Comparison of ENCODE assay signal across 13 mouse cellular contexts in genomic region chr9:115548722-115549349, GRCm38 (mm10).
DNase-seq lines count a peak whose midpoint lies in the region; ATAC-seq and TF ChIP-seq lines count a peak whose summit lies in the region.
"Had no signal": no experiment of that assay in that cellular context is flagged by ENCODE, and none has a peak within 500 bp of the region (broad histone marks: within the 10 kb centered on the region; RNA-seq: fewer than 3 reads in every experiment).

No protein-coding gene starts in this region.

- no peaks in the 10 kb centered on the region for H3K27me3 ChIP-seq in kidney, embryonic 14.5 days (ENCODE audit: control insufficient read depth, insufficient read depth, low read length)
- H3K27me3 ChIP-seq in small intestine, adult 2 months (ENCODE audit: control insufficient read depth, insufficient read depth, low read length), result no peaks in the 10 kb centered on the region
- H3K27me3 ChIP-seq in midbrain, embryonic 11.5 days (ENCODE audit: control insufficient read depth, insufficient read depth, low read length), result no peaks in the 10 kb centered on the region
- H3K27me3 ChIP-seq: Patski had no signal

- TF ChIP-seq CTCF in small intestine, adult 2 months (IDR thresholded peaks at IDR 0.05; ENCODE audit: extremely low read depth, insufficient read length, insufficient replicate concordance, low read depth, low read length), result no peak

- H3K27ac ChIP-seq in kidney, embryonic 14.5 days (ENCODE audit: low read depth, low read length), result no peak overlapping the region
- H3K27ac ChIP-seq in small intestine, adult 2 months (ENCODE audit: insufficient read depth, low read depth, low read length), result no peak overlapping the region
- H3K27ac ChIP-seq in midbrain, embryonic 11.5 days (ENCODE audit: low read depth, low read length), result no peak overlapping the region
- H3K27ac ChIP-seq: gastrocnemius, adult 2 months; macrophage had no signal

- H3K4me3 ChIP-seq in kidney, embryonic 14.5 days (ENCODE audit: low read length), result no peak overlapping the region
- peak overlapping the region; percentile 41; the same call in 1 of the 2 replicates for H3K4me3 ChIP-seq in small intestine, adult 2 months (ENCODE audit: low read depth, low read length)
- H3K4me3 ChIP-seq in midbrain, embryonic 11.5 days (ENCODE audit: low read depth, low read length), result no peak overlapping the region
- H3K4me3 ChIP-seq: gastrocnemius, adult 2 months had no signal

- H3K9me3 ChIP-seq in kidney, embryonic 14.5 days (ENCODE audit: control insufficient read depth, low read length), result no peaks in the 10 kb centered on the region
- no peaks in the 10 kb centered on the region for H3K9me3 ChIP-seq in midbrain, embryonic 11.5 days (ENCODE audit: control insufficient read depth, low read length)

- peaks cover 11% of the 10 kb centered on the region; the same call in 1 of the 2 replicates for H3K4me1 ChIP-seq in kidney, embryonic 14.5 days (ENCODE audit: control insufficient read depth, insufficient read depth, low read length)
- H3K4me1 ChIP-seq in small intestine, adult 2 months (ENCODE audit: control insufficient read depth, insufficient read depth, insufficient read length, low read length), result peaks cover 11% of the 10 kb centered on the region; the same call in 1 of the 2 replicates
- H3K4me1 ChIP-seq in midbrain, embryonic 11.5 days (ENCODE audit: control insufficient read depth, insufficient read depth, low read length), result no peaks in the 10 kb centered on the region; the same call in 1 of the 2 replicates

- 50% methylated on average over 8 of the region's 8 CpGs for WGBS in kidney, embryonic 14.5 days
- 32% methylated on average over 8 of the region's 8 CpGs for WGBS in small intestine, adult 2 months
- WGBS in midbrain, embryonic 11.5 days, result 61% methylated on average over 8 of the region's 8 CpGs

- TF ChIP-seq POLR2A in small intestine, adult 2 months (IDR thresholded peaks at IDR 0.05; ENCODE audit: low read depth, low read length), result 0 out of 2 replicates have a peak, but pooled peaks have one; percentile 17

- H3K36me3 ChIP-seq in kidney, embryonic 14.5 days (ENCODE audit: control insufficient read depth, insufficient read depth, low read length), result no peaks in the 10 kb centered on the region
- no peaks in the 10 kb centered on the region for H3K36me3 ChIP-seq in small intestine, adult 2 months (ENCODE audit: control insufficient read depth, insufficient read depth, low read length)
- H3K36me3 ChIP-seq in midbrain, embryonic 11.5 days (ENCODE audit: control insufficient read depth, insufficient read depth, low read length), result no peaks in the 10 kb centered on the region

- ATAC-seq in kidney, embryonic 14.5 days (ENCODE audit: low FRiP score, low TSS enrichment), result peak; percentile 48; the same call in 1 of the 2 replicates
- ATAC-seq in monocyte, adult 5-6 weeks (replicated peaks; ENCODE audit: insufficient number of reproducible peaks, low FRiP score, low TSS enrichment, poor library complexity, severe bottlenecking), result no peak
- ATAC-seq in midbrain, embryonic 11.5 days (ENCODE audit: low FRiP score), result no peak

- H3K9ac ChIP-seq in kidney, embryonic 14.5 days (ENCODE audit: low read depth, low read length), result no peak overlapping the region
- no peak overlapping the region for H3K9ac ChIP-seq in midbrain, embryonic 11.5 days (ENCODE audit: low read length)

- no peak overlapping the region for H3K4me2 ChIP-seq in kidney, embryonic 14.5 days (replicated peaks; ENCODE audit: low read depth, low read length)
- no peak overlapping the region for H3K4me2 ChIP-seq in midbrain, embryonic 11.5 days

- DNase-seq in kidney, adult 11 months, result no peak
- DNase-seq in ZHBTc4 (ENCODE audit: low read depth, low spot score), result peak; percentile 28
- DNase-seq in kidney, postnatal 10 days, result peak; percentile 22
- DNase-seq in layer of hippocampus, postnatal 14 days (ENCODE audit: low spot score in 2 of 2), result no peak
- DNase-seq in midbrain, embryonic 11.5 days (ENCODE audit: low spot score, missing footprints), result no peak
- DNase-seq: gastrocnemius, adult 2 months; spleen, adult 18-20 months; thymus, postnatal 25 days had no signal

Comparison
In these comparisons a context has a peak if more than half of its experiments do, and no peak if none do; other contexts are left out.
1. DNase-seq: peak in ZHBTc4 (single experiment) and kidney, postnatal 10 days (single experiment); none in kidney, adult 11 months (single experiment), layer of hippocampus, postnatal 14 days (0 of 2) and midbrain, embryonic 11.5 days (single experiment).